Mouse (Mus musculus) G1E-ER4 (cell line): ENCODE measurements around the gene Zfp319. TPM values are rescaled to one million over a fixed set of nuclear protein-coding genes. Genes with fewer than 3 reads are reported as not detected.

Source experiments
- GATA1 ChIP-seq: IDR thresholded peaks from one replicate; pipeline ENCODE4 v1.8.0; 2012; ENCODE audit warnings: low read length, inconsistent platforms
- polyA plus RNA-seq: library from polyadenylated mRNA; stranded (reverse); fragments of >175 nt; gene quantifications from 2 replicates; pipeline ENCODE4 v1.2.3, GENCODE M21; 2012

Zfp319 gene
- polyA plus RNA-seq, 1 experiment = 6.7 TPM

- TF ChIP-seq GATA1 = no peak
These were observed 42.6 kb downstream of the Zfp319 start for GRCm38 (mm10) chr8:95289066-95289650.

- no peak for TF ChIP-seq GATA1
These were observed 50.3 kb downstream of the Zfp319 start for GRCm38 (mm10) chr8:95281493-95281892.

Other genes starting within 250 kb of the Zfp319 start
- not detected in 2 replicates for gene Kifc3, start 129.1 kb downstream of the Zfp319 start, polyA plus RNA-seq
- gene Cngb1, start 25.4 kb downstream of the Zfp319 start, polyA plus RNA-seq = not detected in 2 replicates
- not detected in 2 replicates for gene Tepp, start 21.4 kb downstream of the Zfp319 start, polyA plus RNA-seq
- gene Usb1, start 334 bp upstream of the Zfp319 start, polyA plus RNA-seq = 16.0 and 19.1 TPM in 2 replicates
- 0.04 and 0.17 TPM in 2 replicates for gene Mmp15, start 20.3 kb upstream of the Zfp319 start, polyA plus RNA-seq
- 25.9 and 32.6 TPM in 2 replicates for gene Cfap20, start 102.9 kb upstream of the Zfp319 start, polyA plus RNA-seq
- gene Csnk2a2, start 158.1 kb upstream of the Zfp319 start, polyA plus RNA-seq = 39.3 and 42.1 TPM in 2 replicates
- gene Ccdc113, start 202.1 kb upstream of the Zfp319 start, polyA plus RNA-seq = not detected in 2 replicates
- not detected in 2 replicates for gene Prss54, start 244.4 kb upstream of the Zfp319 start, polyA plus RNA-seq